Mouse (Mus musculus) NIH3T3 (cell line): ENCODE data around the gene Invs.

Source experiments
- DNase-seq: peaks from one replicate; pipeline ENCODE4 v3.0.0-alpha.2; 2012; ENCODE audit warnings: low read depth

Gene Invs

DNA sequence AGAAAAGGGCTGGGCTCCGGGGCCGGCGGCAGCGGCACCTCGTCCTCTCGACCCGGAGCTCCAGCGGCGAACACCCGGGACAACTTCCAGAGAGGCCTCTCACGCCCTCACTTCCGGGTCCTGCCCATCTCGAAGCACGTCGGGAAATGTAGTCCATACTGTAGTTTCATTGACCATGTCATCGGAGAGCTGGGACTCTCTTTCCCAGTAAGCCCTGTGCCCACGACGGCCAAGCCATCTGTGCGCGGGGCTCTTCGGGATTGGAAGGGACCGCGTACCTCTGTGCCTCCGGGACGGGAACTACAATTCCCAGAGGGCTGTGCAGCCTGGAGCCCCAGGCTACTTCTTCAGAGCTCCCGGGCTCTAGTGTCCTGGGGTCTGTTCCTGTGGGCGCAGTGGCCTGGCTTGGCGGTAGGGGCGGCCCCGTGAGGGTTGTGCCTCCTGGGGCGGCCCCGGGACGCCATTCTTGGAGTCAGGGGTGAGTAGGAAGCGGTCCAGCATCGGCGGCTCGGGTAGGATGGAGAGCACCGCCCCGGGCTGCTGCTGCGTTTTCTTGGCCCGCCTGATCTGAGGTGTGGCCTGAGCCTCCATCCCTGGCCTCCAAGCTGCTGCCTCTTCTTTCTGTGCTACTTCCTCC, at the start of gene Invs, which contains the start of gene Erp44:
Invs (plus strand) TSS at position 263 of the 637 bp plus-strand sequence.
Erp44 (minus strand) TSS at position 61 of the 637 bp plus-strand sequence.
- peak; percentile 96 for DNase-seq

DNA sequence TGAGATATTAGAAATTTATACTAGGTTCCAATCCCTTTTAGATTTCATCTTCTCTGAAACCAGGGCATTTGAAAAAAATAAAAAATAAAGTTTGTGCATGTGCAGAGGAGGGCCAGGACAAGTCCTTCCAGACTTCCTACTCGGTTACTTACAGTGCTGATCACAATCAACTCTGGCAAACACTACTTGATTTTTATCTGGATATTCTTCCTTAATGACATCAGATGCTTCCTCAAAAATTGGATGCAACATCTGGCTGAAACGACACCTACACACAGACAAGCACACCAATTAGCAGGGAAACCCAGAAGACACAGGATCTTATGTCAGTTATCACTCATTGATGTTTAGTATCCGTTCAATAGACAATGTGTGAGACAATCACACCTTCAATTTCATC, 42.8 kb upstream of the Invs start:
- DNase-seq = no peak

- DNase-seq = no peak
Measured at GRCm38 (mm10) chr4:48239046-48239445, 40.5 kb upstream of the Invs start.

DNA sequence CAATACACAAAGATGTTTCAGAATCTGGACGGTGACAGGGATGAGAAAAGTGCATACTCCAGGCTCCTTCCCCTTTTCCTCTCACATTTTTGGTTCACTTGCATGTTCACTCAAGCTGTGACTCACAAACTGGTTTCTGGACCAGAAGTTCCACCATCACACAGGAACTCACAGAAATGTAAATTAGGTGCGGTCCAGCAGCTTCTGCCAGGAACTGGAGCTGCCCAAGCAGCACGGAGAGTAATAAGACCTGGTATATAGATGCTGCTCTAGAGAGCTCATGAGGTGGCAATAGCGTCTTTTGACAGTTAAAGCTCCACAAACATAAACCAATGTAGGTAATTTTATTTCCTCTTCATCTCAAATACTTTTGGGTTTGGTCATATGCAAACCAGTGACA, 37.1 kb upstream of the Invs start:
- DNase-seq = no peak

GRCm38 (mm10) chr4:48243737-48244136, 35.8 kb upstream of the Invs start:
- no peak for DNase-seq

GRCm38 (mm10) chr4:48244280-48244679, 35.3 kb upstream of the Invs start:
- DNase-seq = no peak

DNA sequence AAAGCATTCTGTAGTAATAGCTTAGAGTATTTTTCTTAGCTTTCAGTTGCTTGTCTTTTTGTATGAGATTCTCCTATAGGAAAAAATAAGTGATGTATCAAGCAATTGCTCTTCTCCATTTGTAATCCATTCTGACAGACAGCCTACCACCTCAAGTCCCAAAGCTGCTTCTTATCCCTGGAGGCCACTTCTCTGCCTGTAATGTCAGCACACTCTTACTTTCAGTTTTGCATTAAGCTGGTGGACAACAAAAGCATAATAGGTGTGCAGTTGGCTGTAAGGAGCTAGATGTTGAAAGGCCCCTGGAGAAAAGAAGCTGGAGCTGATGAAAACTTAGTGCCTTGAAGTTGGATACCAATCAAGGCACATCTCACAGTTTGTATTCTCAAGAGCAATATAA, 26.3 kb upstream of the Invs start:
- DNase-seq = no peak

- no peak for DNase-seq
Measured at GRCm38 (mm10) chr4:48258045-48258444, 21.5 kb upstream of the Invs start.

DNA sequence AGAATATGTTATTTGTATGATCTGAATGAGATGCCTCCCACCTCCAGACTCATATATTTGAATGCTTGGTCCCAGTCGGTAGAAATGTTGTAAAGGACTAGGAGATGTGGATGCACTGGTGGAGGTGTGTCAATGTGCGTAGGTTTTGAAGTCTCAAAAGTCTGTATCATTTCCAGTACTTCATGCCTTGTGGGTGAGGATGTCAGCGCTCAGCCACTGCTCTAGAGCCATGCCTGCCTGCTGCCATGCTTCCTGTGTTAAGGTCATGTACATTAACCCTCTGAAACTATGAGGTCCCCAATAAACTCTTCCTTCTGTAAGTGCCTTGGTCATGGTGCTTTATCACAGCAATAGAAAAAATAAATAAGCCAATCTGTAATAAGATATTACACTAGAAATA, 11.9 kb upstream of the Invs start:
- no peak for DNase-seq

GRCm38 (mm10) chr4:48268127-48268526, 11.4 kb upstream of the Invs start:
- DNase-seq = no peak

GRCm38 (mm10) chr4:48270532-48270931, 9.0 kb upstream of the Invs start:
- DNase-seq = no peak

DNA sequence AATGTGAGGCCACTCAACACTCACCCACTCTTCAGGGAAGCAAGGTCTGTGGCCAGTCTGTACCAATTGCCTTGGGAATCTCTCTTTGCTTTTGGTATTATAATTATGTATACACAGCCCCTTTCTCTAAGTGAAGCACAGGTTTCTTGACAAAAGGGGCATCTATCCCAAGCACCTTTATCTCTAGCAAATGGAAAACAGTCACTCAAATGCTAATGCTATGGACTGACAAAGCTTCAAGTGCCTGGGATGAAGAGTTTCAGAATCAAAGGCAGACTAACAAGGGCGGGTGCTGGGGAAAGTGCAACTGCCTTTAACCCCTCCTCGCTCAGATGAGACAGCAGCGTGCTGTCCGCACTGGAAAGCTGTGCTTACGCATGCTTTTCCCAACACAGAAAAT, 7.7 kb upstream of the Invs start:
- no peak for DNase-seq

DNA sequence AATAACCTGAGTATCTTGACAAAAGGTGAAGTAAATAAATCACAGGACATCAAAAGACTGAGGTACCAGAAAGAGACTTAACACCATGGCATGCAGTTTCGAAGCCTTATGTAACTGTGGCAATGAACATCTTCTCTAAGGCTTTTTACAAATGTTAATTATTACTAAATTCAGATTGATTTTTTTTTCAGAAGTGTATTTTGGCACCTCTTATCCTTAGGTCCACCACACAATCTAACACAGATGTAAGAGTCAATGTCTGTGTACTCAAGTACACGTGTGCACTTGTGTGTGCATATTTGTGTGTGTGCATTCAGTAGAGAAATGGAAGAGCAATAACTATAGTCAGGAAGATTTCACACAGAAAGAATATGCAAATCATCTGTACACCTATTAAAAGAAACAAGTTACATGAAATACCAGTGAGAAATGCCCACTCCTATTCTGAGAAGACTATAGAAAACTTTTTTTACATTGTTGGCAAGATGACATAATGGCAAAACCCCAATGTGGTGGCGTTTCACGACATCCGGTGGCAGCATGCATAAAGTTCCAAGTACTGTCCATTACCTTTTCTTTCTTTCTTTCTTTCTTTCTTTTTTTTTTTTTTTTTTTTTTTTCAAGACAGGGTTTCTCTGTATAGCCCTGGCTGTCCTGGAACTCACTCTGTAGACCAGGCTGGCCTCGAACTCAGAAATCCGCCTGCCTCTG, 6.3 kb upstream of the Invs start:
- DNase-seq = no peak

GRCm38 (mm10) chr4:48275736-48276135, 3.8 kb upstream of the Invs start:
- no peak for DNase-seq

- DNase-seq = no peak
Measured at GRCm38 (mm10) chr4:48277011-48277410, 2.5 kb upstream of the Invs start.

- DNase-seq = peak; percentile 48
Measured at GRCm38 (mm10) chr4:48278757-48279497, 633 bp upstream of the Invs start.

- no peak for DNase-seq
Measured at GRCm38 (mm10) chr4:48281121-48281520, 1.6 kb downstream of the Invs start.

DNA sequence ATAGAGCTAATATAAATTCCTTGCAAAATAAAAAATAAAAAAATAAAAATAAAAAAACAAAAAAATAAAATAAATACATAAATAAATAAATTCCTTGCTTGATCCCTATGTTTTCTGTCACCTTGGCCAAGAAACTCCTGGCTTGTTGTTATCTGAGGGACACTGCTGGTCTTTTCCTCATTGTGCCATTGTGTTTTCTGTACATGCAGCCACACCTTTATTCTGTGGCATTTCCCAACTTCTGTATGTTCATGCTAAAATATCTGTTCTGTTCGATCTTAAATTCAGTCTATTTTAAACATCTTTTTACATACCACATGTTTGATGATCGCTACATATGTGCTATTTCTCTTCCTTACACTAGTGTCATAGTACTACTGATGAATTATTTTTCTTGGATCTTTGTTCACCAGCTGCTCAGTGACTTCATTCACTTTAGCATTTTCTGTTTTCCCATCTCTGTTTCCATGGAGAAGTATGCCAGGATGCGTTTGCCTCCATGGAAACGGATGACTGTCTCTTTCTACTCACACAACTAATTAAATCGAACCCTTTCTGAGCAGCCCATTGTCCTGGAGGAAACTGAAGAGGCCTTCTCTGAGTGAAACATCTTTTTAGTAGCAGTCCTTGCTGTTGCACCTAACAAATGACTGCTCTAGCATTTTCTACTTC, 7.7 kb downstream of the Invs start:
- no peak for DNase-seq

GRCm38 (mm10) chr4:48314814-48315213, 35.3 kb downstream of the Invs start:
- no peak for DNase-seq

DNA sequence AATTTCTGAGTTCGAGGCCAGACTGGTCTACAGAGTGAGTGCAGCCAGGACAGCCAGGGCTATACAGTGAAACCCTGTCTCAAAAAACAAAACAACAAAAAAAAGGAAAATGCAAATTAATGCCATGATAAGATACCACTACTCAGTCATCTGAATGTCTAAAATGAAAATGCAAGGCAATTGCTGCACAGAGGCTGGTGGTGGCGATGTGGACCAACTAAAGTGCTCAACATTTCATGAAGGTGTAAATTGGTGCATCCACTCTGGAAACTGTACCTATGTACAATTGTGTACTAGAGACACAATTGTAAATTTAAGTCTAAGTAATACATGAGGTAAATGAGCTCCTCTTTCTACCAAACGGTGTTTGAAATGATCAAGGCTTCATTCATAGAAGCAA, 36.5 kb downstream of the Invs start:
- no peak for DNase-seq

GRCm38 (mm10) chr4:48321276-48321675, 41.7 kb downstream of the Invs start:
- DNase-seq = peak; percentile 25

DNA sequence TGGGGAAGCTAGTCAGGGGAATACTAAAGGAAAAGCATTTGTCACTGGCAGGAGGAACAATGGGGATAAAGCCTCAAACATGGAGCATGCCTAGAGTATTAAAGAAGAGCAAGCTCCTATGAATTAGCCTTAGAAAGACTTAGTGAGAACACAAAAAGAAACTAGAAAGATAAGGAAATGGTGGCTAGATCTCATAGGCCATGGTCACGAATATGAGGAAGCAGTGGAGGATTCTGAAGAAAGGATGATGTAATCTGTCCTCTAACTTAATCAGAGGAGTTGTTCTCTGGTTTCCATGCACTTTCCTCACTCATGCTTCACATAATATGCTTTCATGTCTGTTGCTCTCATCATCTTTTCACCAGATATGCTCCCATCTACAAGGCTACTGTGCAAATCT, 42.5 kb downstream of the Invs start:
- no peak for DNase-seq

GRCm38 (mm10) chr4:48327192-48327591, 47.6 kb downstream of the Invs start:
- no peak for DNase-seq
